Mouse (Mus musculus): Measurements from ENCODE around the gene Map3k1. TPM values are rescaled to one million over a fixed set of nuclear protein-coding genes. Genes with fewer than 3 reads are reported as not detected.

Gene Map3k1
- polyA plus RNA-seq, 2 experiments: 11.4 to 15.8 TPM

- H3K36me3 ChIP-seq (ENCODE audit: control insufficient read depth, insufficient read depth, low read length): peaks cover 9% of the 10 kb centered on the region
- ATAC-seq (ENCODE audit: low FRiP score, low read depth) (no peak), DNase-seq (ENCODE audit: low spot score) (no peak)
- no peak overlapping the region for H3K27ac ChIP-seq (replicated peaks; ENCODE audit: low read depth, low read length)
- no peaks in the 10 kb centered on the region for H3K27me3 ChIP-seq (ENCODE audit: control insufficient read depth, insufficient read depth, low read length)
- no peak overlapping the region for H3K4me3 ChIP-seq (replicated peaks; ENCODE audit: low read length)
- WGBS: 71% methylated on average over 6 of the region's 6 CpGs
- no peaks in the 10 kb centered on the region for H3K4me1 ChIP-seq (ENCODE audit: control insufficient read depth, insufficient read depth, low read length)
- H3K9ac ChIP-seq (ENCODE audit: low read depth, low read length, severe bottlenecking): no peak overlapping the region
- H3K4me2 ChIP-seq (replicated peaks; ENCODE audit: low read depth, low read length, severe bottlenecking): no peak overlapping the region
- TF ChIP-seq POLR2A (IDR thresholded peaks at IDR 0.05; ENCODE audit: borderline replicate concordance, extremely low read depth, insufficient read depth, insufficient read length): no peak
- no peaks in the 10 kb centered on the region for H3K9me3 ChIP-seq (ENCODE audit: control insufficient read depth, low read length)
Observed at GRCm38 (mm10) chr13:111744233-111745000, 64.4 kb downstream of the Map3k1 start.

- Histone ChIP-seq H3K27ac (replicated peaks; ENCODE audit: low read depth, low read length) (no peak overlapping the region), H3K27me3 (ENCODE audit: control insufficient read depth, insufficient read depth, low read length) (no peaks in the 10 kb centered on the region), H3K36me3 (ENCODE audit: control insufficient read depth, insufficient read depth, low read length) (no peaks in the 10 kb centered on the region), H3K4me2 (replicated peaks; ENCODE audit: low read depth, low read length, severe bottlenecking) (no peak overlapping the region), H3K4me1 (ENCODE audit: control insufficient read depth, insufficient read depth, low read length) (no peaks in the 10 kb centered on the region), H3K9me3 (ENCODE audit: control insufficient read depth, low read length) (no peaks in the 10 kb centered on the region), H3K4me3 (replicated peaks; ENCODE audit: low read length) (no peak overlapping the region), H3K9ac (ENCODE audit: low read depth, low read length, severe bottlenecking) (no peak overlapping the region)
- ATAC-seq (ENCODE audit: low FRiP score, low read depth) (peak; percentile 23; the same call in 1 of the 2 replicates), DNase-seq (ENCODE audit: low spot score) (peak; percentile 86)
- WGBS: 57% methylated on average over 6 of the region's 6 CpGs
- no peak for TF ChIP-seq POLR2A (IDR thresholded peaks at IDR 0.05; ENCODE audit: borderline replicate concordance, extremely low read depth, insufficient read depth, insufficient read length)
Observed at GRCm38 (mm10) chr13:111741991-111742615, 66.7 kb downstream of the Map3k1 start.

DNA sequence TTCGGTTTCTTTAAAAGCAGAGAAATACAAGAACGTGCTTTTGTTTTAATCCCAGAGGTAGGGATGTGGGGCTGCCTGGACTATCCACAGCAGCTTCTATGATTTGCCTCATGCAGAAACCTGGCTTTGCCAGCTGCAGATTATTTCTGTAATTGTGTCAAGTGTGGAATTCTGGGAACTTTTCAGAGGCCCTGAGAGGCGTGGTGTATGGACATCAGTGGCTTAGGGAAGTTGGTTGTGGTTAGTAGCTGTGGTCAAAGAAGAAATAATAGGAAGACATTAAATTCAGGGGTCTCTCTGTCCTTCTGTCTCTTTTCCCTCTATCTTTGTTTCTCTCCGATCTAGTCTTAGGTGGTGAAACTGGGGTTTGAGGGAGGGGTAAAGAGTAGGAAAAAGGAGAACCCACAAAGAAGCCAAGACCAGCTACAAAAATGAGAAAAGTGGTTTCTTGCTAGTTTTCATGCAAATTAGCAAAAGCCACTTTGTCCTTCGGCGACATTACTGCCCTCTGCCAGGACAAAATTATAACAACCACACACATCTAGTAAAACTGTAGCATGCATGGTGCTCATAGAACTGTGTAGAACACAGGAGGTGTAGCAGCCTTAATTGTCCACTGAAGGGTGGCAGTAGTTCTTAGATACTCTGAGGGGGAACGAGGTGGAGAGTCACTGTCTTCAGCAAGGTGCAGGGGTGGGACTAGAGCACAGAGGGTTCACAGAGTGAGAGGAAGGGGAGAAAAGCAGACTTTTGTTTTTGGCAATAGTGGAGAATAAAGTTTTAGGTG, 67.4 kb downstream of the Map3k1 start:
- H3K4me1 ChIP-seq (ENCODE audit: control insufficient read depth, insufficient read depth, low read length): no peaks in the 10 kb centered on the region
- 75% methylated on average over 7 of the region's 7 CpGs for WGBS
- ATAC-seq (ENCODE audit: low FRiP score, low read depth) (no peak), DNase-seq (ENCODE audit: low spot score) (no peak)
- TF ChIP-seq POLR2A (IDR thresholded peaks at IDR 0.05; ENCODE audit: borderline replicate concordance, extremely low read depth, insufficient read depth, insufficient read length): no peak
- no peak overlapping the region for H3K27ac ChIP-seq (replicated peaks; ENCODE audit: low read depth, low read length)
- H3K27me3 ChIP-seq (ENCODE audit: control insufficient read depth, insufficient read depth, low read length): no peaks in the 10 kb centered on the region
- no peak overlapping the region for H3K4me3 ChIP-seq (replicated peaks; ENCODE audit: low read length)
- H3K9ac ChIP-seq (ENCODE audit: low read depth, low read length, severe bottlenecking): no peak overlapping the region
- no peaks in the 10 kb centered on the region for H3K9me3 ChIP-seq (ENCODE audit: control insufficient read depth, low read length)
- no peaks in the 10 kb centered on the region for H3K36me3 ChIP-seq (ENCODE audit: control insufficient read depth, insufficient read depth, low read length)
- H3K4me2 ChIP-seq (replicated peaks; ENCODE audit: low read depth, low read length, severe bottlenecking): no peak overlapping the region

- H3K4me1 ChIP-seq (ENCODE audit: control insufficient read depth, insufficient read depth, low read length): peaks cover 3% of the 10 kb centered on the region; the same call in 1 of the 2 replicates
- no peak overlapping the region for H3K4me2 ChIP-seq (replicated peaks; ENCODE audit: low read depth, low read length, severe bottlenecking)
- ATAC-seq (ENCODE audit: low FRiP score, low read depth) (no peak), DNase-seq (ENCODE audit: low spot score) (no peak)
- TF ChIP-seq POLR2A (IDR thresholded peaks at IDR 0.05; ENCODE audit: borderline replicate concordance, extremely low read depth, insufficient read depth, insufficient read length): no peak
- 88% methylated on average over 5 of the region's 5 CpGs for WGBS
- no peak overlapping the region for H3K27ac ChIP-seq (replicated peaks; ENCODE audit: low read depth, low read length)
- H3K36me3 ChIP-seq (ENCODE audit: control insufficient read depth, insufficient read depth, low read length): no peaks in the 10 kb centered on the region
- H3K9ac ChIP-seq (ENCODE audit: low read depth, low read length, severe bottlenecking): no peak overlapping the region
- no peak overlapping the region for H3K4me3 ChIP-seq (replicated peaks; ENCODE audit: low read length)
- 0 out of 2 replicates have a peak, but pooled peaks cover 3% of the 10 kb centered on the region for H3K9me3 ChIP-seq (ENCODE audit: control insufficient read depth, low read length)
- no peaks in the 10 kb centered on the region for H3K27me3 ChIP-seq (ENCODE audit: control insufficient read depth, insufficient read depth, low read length)
Observed at GRCm38 (mm10) chr13:111726898-111727297, 81.9 kb downstream of the Map3k1 start.

Measured in limb, embryonic 14.5 days (tissue).